Mouse (Mus musculus) thymus, postnatal 0 days (tissue): ENCODE data around the gene Schip1. TPM values are rescaled to one million over a fixed set of nuclear protein-coding genes. Genes with fewer than 3 reads are reported as not detected.

Experiments
- DNase-seq: peaks from one replicate; pipeline ENCODE4 v3.0.0-alpha.2; 2015; ENCODE audit warnings: low spot score
- polyA plus RNA-seq: library from polyadenylated mRNA; unstranded; fragments of >200 nt; fragmentation: Nextera tagmentation; extraction: Ambion mirVana; gene quantifications from 2 replicates; pipeline ENCODE4 v1.2.1, GENCODE M21; 2015

Schip1 gene
- polyA plus RNA-seq, 1 experiment from 2014 or later, result 4.7 TPM

- DNase-seq, result no peak
Measured at GRCm38 (mm10) chr3:68659996-68660395, 595.4 kb downstream of the Schip1 start.

GRCm38 (mm10) chr3:68660538-68660937, 595.9 kb downstream of the Schip1 start:
- no peak for DNase-seq

GRCm38 (mm10) chr3:68662386-68662785, 597.8 kb downstream of the Schip1 start:
- DNase-seq, result no peak

GRCm38 (mm10) chr3:68664337-68664736, 599.7 kb downstream of the Schip1 start:
- DNase-seq, result no peak

- no peak for DNase-seq
Measured at GRCm38 (mm10) chr3:68666377-68666776, 601.8 kb downstream of the Schip1 start.

- DNase-seq, result no peak
Measured at GRCm38 (mm10) chr3:68667852-68668251, 603.2 kb downstream of the Schip1 start.

GRCm38 (mm10) chr3:68669418-68669974, 604.9 kb downstream of the Schip1 start:
- DNase-seq, result no peak

GRCm38 (mm10) chr3:68674721-68675120, 610.1 kb downstream of the Schip1 start:
- DNase-seq, result no peak

GRCm38 (mm10) chr3:68675216-68675835, 610.7 kb downstream of the Schip1 start:
- no peak for DNase-seq

Other genes starting within 250 kb of the Schip1 start
- not detected in 2 replicates for gene Iqcj, start 172.6 kb upstream of the Schip1 start, polyA plus RNA-seq
- gene Iqschfp, start 172.6 kb upstream of the Schip1 start, polyA plus RNA-seq, result not detected in 2 replicates